Mouse (Mus musculus) E14TG2a.4 (cell line): ENCODE results near the gene Fhit.

Experiments
- H3K27me3 ChIP-seq: 2 replicates; pipeline ENCODE4 v1.6.1; 2014; ENCODE audit warnings: low read length, control low read depth; ENCODE audit not compliant: insufficient read depth
- H3K36me3 ChIP-seq: 2 replicates; pipeline ENCODE4 v1.6.1; 2014; ENCODE audit warnings: low read length, control low read depth; ENCODE audit not compliant: insufficient read depth
- H3K4me1 ChIP-seq: replicated peaks from 2 replicates; pipeline ENCODE4 v1.6.1; 2014; ENCODE audit warnings: low read depth, low read length, control low read depth
- H3K4me3 ChIP-seq: replicated peaks from 2 replicates; pipeline ENCODE4 v1.5.1; 2014; ENCODE audit warnings: mild to moderate bottlenecking, low read length
- H3K9me3 ChIP-seq: 2 replicates; pipeline ENCODE4 v1.6.1; 2014; ENCODE audit warnings: low read length, control low read depth
- CTCF ChIP-seq: conservative IDR thresholded peaks from 2 replicates; pipeline ENCODE4 v1.5.1; 2014; ENCODE audit warnings: low read length
- NANOG ChIP-seq: IDR thresholded peaks from 2 replicates; pipeline ENCODE4 v1.6.1; 2014; ENCODE audit warnings: borderline replicate concordance, low read length, mixed read lengths
- POU5F1 ChIP-seq: IDR thresholded peaks from 2 replicates; pipeline ENCODE4 v1.6.1; 2014; ENCODE audit warnings: low read length, borderline replicate concordance

Gene Fhit

GRCm38 (mm10) chr14:9669766-9670165 lies 1492.1 kb downstream of the Fhit start:
- TF ChIP-seq POU5F1 (no peak), CTCF (no peak), NANOG (no peak)
- H3K9me3 ChIP-seq = peaks cover 34% of the 10 kb centered on the region
- no peak overlapping the region for H3K4me3 ChIP-seq
- peaks cover 5% of the 10 kb centered on the region; the same call in 1 of the 2 replicates for H3K36me3 ChIP-seq
- no peaks in the 10 kb centered on the region for H3K27me3 ChIP-seq
- H3K4me1 ChIP-seq = peaks cover 15% of the 10 kb centered on the region

GRCm38 (mm10) chr14:9658445-9658844 lies 1503.4 kb downstream of the Fhit start:
- H3K27me3 ChIP-seq = no peaks in the 10 kb centered on the region
- H3K36me3 ChIP-seq = no peaks in the 10 kb centered on the region
- peak; percentile 92 for TF ChIP-seq NANOG
- no peak for TF ChIP-seq CTCF
- H3K4me3 ChIP-seq = no peak overlapping the region
- H3K9me3 ChIP-seq = no peaks in the 10 kb centered on the region
- H3K4me1 ChIP-seq = no peaks in the 10 kb centered on the region

GRCm38 (mm10) chr14:9651417-9651816 lies 1510.4 kb downstream of the Fhit start:
- Histone ChIP-seq H3K4me1 (no peaks in the 10 kb centered on the region), H3K9me3 (no peaks in the 10 kb centered on the region), H3K4me3 (no peak overlapping the region), H3K27me3 (no peaks in the 10 kb centered on the region), H3K36me3 (no peaks in the 10 kb centered on the region)
- TF ChIP-seq NANOG = no peak
- TF ChIP-seq CTCF = no peak
- TF ChIP-seq POU5F1 = no peak

GRCm38 (mm10) chr14:9648416-9648815 lies 1513.4 kb downstream of the Fhit start:
- TF ChIP-seq POU5F1 (no peak), NANOG (no peak), CTCF (no peak)
- no peaks in the 10 kb centered on the region for H3K36me3 ChIP-seq
- no peaks in the 10 kb centered on the region for H3K27me3 ChIP-seq
- no peaks in the 10 kb centered on the region for H3K4me1 ChIP-seq
- H3K9me3 ChIP-seq = 0 out of 2 replicates have a peak, but pooled peaks cover 3% of the 10 kb centered on the region
- H3K4me3 ChIP-seq = no peak overlapping the region

GRCm38 (mm10) chr14:9646233-9646632 lies 1515.6 kb downstream of the Fhit start:
- TF ChIP-seq CTCF (no peak), NANOG (no peak), POU5F1 (no peak)
- H3K4me3 ChIP-seq = no peak overlapping the region
- 0 out of 2 replicates have a peak, but pooled peaks cover 3% of the 10 kb centered on the region for H3K9me3 ChIP-seq
- no peaks in the 10 kb centered on the region for H3K27me3 ChIP-seq
- H3K36me3 ChIP-seq = no peaks in the 10 kb centered on the region
- H3K4me1 ChIP-seq = 0 out of 2 replicates have a peak, but pooled peaks cover 5% of the 10 kb centered on the region

GRCm38 (mm10) chr14:9644216-9645166 lies 1517.3 kb downstream of the Fhit start:
- H3K27me3 ChIP-seq = no peaks in the 10 kb centered on the region
- TF ChIP-seq CTCF = no peak
- TF ChIP-seq NANOG = no peak
- TF ChIP-seq POU5F1 = no peak
- 0 out of 2 replicates have a peak, but pooled peaks cover 5% of the 10 kb centered on the region for H3K4me1 ChIP-seq
- 0 out of 2 replicates have a peak, but pooled peaks cover 3% of the 10 kb centered on the region for H3K9me3 ChIP-seq
- H3K36me3 ChIP-seq = no peaks in the 10 kb centered on the region
- no peak overlapping the region for H3K4me3 ChIP-seq

- Histone ChIP-seq H3K4me3 (no peak overlapping the region), H3K4me1 (0 out of 2 replicates have a peak, but pooled peaks cover 5% of the 10 kb centered on the region), H3K36me3 (no peaks in the 10 kb centered on the region), H3K9me3 (0 out of 2 replicates have a peak, but pooled peaks cover 3% of the 10 kb centered on the region), H3K27me3 (no peaks in the 10 kb centered on the region)
- no peak for TF ChIP-seq POU5F1
- no peak for TF ChIP-seq NANOG
- no peak for TF ChIP-seq CTCF
Measured at GRCm38 (mm10) chr14:9643700-9644099, 1518.1 kb downstream of the Fhit start.

GRCm38 (mm10) chr14:9642628-9643027 lies 1519.2 kb downstream of the Fhit start:
- 0 out of 2 replicates have a peak, but pooled peaks cover 3% of the 10 kb centered on the region for H3K9me3 ChIP-seq
- TF ChIP-seq NANOG (no peak), CTCF (no peak), POU5F1 (no peak)
- 0 out of 2 replicates have a peak, but pooled peaks cover 5% of the 10 kb centered on the region for H3K4me1 ChIP-seq
- no peak overlapping the region for H3K4me3 ChIP-seq
- H3K36me3 ChIP-seq = no peaks in the 10 kb centered on the region
- H3K27me3 ChIP-seq = no peaks in the 10 kb centered on the region
